Mouse (Mus musculus): ENCODE results near the gene Stx1b. TPM values are rescaled to one million over a fixed set of nuclear protein-coding genes. Genes with fewer than 3 reads are reported as not detected.

Gene Stx1b
- total RNA-seq, 2 experiments from 2014 or later, result 6.9 to 9.4 TPM

DNA sequence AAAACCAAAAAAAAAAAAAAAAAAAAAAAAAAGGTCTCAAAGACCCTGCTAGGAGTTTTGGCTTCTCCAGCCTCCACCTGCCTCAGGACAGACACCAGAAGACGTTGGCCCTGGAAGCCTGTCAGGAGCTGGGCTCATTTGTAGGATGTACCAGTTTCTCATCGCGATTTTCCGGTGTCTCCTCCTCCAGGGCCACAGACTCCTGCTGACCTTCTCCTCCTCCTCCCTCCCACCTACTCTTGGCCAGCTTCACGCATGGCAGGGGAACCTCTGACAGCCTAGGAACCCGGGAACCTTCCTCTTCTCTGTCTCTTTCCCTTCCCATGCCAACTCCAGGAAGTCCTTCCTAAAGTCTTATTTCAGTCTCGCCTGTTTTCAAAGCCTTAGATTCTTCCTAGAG, 7.3 kb downstream of the Stx1b start:
- no peak for DNase-seq

DNA sequence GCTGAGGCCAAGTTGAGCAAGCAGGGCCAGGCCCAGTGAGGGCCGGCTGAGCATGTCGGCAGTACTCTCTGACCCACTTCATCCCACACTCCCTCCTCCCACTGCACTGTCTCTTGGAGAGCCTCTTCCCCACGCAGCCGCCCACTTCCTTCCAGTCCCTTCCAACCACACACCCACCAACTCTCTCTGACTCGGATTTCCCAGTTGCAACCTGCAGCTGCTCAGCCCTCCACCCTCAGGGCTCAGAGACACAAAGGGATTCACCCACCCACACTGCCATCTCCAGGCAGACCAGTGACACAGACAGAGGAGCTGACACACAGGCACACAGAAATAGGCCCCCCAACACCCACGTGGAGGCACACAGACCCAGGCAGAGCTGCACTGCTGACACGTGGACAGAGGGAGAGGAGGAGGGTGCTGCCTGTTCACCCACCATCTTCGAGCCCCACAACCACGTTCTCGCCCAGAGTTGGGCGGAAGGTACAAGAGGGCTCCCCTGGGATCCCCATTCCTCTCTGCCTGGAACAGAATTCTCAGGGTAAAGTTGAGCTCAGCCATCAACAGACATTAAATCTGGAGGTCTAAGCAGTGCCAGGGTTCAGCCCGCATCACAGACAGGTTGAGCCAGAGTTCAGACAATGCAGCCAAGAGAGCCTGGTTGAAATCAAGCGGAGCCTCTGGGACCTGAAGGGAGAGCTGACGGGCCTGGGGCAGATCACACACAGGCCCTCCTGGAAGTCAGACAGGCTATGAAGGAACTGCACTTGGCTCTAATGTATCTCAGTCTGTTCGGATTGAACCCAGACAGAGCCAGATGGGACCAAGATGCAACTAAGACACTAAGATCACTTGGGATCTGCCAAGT, 8.2 kb downstream of the Stx1b start:
- peak; percentile 67 for DNase-seq

DNA sequence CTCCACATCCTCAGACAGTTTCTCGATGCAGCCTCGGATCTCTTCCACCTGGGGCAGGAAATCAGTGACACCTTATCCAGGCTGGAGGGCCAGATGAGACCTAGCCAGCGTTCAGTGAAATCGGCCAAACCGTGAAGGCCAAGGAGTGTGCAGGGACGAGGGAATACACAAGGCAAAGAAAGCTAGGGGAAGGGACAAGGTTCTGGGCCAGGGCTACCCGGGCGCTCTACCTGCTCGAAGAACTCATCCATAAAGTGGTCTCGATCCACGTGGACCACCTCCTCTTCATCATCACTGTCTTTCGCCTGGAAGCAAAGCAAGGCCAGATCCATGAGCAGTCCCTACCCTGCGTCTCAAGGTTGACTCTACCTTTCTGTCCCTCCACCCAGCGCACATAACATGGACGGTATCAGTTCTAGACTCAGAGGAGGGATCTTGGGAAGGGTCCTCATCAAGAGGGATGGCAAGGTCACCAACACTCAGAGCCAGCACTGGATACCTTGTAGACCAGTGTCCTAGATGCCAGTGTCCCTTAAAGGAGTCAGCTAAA, 9.2 kb downstream of the Stx1b start:
- DNase-seq, result no peak

DNA sequence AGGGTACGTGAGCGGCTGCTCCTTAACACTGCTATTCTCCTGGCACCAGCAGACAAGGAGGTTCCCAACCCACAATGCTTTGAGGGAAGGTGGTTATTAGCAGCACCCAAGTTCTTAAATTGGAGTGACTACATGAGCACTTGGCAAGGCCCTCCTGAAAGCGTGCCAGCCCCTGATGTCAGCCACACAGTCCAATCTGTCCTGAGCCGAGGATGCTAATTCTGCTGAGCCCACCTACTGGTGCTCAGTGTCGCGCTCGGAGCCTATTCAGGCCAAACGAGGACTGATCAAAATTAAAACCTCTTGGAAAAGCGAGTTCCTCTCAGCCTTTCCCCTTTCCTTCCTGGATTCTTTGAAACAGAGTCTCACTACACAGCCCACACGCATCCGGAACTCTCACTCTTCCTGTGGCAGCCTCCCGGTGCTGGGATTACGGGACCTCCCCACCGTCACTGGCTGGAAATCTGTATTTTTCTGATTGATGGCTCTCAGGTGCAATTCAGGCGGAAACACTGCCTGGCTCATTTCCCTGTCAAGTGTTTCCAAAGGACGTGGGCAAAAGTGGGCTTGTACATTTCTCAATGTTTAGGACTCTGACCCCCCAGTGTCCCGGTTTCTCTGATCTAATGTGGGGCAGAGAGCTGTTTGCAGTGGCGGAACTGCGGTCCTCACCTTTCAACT, 10.0 kb downstream of the Stx1b start:
- peak; percentile 84 for DNase-seq

DNA sequence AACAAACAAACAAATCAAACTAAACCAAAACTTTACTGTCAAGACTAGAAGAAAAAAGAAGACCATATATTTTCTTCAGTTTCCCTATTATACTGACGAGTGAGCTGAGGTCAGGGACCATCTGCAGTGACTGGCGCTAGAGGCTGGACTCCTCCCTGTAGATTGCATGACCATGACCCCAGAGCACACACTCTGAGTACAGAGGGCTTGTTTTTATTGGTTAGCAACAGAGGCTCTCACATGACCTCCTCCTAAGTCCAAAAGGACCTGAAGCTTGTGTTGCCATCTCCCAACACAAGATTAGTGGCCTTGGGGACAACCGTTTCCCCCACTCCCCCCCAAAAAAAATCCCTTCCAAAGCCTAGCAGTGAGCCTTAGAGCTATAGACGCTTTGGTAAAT, 10.5 kb downstream of the Stx1b start:
- peak; percentile 57 for DNase-seq

DNA sequence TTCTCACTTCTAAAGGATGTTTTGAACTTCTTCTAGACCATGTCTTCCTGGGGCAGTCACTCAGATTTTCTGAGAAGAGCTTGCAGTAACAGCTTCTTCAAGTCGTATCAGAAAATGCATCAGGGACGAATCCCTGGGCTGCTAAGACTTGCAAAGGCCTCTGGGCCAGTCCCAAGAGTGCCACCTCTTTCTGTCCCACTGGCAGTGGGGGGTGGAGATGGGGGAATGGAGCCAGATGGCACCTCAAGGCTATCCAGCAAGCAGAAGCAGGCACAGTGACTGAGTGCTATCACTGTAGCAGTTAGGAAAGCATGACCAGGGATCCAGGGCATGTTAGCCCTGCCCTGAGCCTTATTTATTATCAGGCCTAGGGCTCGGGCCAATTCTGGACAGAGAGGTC, 12.1 kb downstream of the Stx1b start:
- peak; percentile 82 for DNase-seq

DNA sequence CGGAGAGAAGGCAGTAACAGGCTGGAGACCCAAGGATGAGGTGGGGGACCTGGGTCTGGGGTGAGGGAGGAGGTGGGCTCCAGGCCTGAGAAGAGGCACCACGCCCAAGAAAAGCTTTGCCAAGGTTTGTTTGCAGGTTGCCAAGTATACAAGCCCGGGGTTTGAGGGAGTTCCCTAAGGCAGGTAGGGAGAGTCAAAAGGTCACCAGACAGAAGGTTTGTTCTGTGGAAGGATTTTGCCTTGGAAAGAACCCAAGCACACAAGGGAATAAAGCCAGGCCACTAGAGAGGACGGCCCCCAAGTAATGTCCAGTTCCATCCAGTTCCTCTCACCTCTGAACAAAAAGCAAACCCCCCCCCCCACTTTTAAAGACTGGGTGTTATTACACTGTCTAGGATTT, 13.1 kb downstream of the Stx1b start:
- no peak for DNase-seq

DNA sequence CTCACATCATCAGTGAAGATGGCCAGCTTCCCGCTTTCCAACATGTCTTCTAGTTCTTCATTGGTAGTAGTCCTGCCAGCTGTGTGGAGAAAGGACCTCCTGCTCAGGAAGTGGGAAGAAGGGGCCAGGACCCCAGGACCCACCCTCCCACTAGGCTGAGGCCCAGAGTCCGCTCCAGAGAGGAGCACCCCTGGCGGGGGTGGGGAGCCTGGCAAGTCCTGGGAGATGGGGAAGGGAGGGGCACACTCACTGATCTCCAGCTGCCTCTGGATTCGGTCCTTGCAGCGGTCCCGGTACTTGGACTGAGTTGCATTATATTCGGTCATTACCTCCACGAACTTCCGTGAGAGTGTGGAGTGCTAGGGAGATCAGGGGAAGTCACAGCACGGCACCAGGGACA, 13.7 kb downstream of the Stx1b start:
- DNase-seq, result no peak

DNA sequence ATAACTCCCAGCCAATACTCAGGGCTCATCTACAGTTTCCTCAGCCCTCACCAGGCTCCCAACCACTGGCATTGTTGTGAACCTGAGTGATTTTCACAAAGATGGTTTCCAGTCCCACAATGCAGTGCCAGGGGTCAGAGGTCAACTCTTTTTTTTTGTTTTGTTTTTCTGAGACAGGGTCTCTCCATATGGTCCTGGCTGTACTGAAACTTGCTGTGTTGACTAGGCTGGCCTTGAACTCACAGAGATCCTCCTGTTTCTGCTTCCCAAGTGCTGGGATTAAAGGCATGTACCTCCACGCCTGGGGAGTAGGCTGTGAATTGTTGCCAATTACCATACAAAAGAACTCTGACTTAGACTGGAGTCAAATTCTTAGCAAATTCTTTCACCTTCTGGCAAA, 14.5 kb downstream of the Stx1b start:
- DNase-seq, result no peak

DNA sequence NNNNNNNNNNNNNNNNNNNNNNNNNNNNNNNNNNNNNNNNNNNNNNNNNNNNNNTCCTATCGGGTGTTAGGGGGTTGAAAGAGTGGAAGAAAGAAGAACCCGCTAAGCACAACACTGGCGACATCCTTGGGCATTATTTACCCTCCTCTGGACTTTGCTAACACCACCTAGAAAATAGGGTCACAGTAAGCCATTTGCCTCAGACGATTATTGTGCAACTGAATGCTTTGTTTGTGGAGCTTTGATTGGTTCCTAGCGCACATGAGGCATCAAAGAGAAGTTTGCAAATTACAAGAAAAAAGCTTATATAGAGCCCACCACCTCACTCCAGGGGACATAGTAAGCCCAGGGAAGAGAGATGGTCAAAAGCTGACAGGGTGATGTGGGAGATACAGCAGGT, 15.5 kb downstream of the Stx1b start:
- DNase-seq, result no peak

DNA sequence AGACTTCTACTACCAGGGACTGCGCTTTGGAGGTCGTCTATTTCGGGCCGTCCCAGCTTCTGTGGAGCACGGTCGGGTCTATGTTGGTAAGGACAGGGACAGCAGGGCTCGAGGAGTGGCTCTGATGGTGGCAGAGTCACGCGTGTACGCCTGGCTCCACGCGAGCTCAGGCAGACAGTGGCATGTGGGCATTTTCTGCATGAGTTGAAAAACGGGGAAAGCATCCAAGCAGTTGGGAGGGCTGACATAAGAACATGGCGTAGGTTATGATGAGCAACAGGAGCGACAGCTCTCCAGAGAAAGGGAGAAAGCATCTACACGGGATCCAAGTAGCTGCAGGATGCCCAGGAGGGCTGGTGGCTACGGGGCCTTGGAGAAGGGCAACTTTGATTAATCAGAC, 22.0 kb downstream of the Stx1b start:
- no peak for DNase-seq

DNA sequence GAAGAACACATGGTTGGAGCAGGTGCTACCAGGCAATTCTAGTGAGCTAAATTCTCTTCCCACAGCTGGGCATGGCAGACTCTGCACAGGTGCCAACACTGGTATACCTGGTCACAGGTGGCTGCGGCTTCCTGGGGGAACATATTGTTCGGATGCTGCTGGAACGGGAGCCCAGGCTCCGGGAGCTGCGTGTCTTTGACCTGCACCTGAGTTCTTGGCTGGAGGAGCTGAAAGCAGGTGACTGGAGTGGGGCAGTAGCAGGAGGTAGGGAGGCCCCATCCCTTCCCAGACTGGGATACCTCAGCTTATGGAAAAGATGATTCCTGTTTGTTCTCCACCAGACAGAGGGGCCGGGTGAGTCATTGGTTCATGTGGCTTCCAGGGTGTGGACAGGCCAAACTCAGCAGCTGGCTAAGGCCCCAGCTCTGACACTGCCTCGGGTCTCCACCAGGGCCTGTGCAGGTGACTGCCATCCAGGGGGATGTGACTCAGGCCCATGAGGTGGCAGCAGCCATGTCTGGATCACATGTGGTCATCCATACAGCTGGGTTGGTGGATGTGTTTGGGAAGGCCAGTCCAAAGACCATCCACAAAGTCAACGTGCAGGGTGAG, 23.2 kb downstream of the Stx1b start:
- DNase-seq, result peak; percentile 45

DNA sequence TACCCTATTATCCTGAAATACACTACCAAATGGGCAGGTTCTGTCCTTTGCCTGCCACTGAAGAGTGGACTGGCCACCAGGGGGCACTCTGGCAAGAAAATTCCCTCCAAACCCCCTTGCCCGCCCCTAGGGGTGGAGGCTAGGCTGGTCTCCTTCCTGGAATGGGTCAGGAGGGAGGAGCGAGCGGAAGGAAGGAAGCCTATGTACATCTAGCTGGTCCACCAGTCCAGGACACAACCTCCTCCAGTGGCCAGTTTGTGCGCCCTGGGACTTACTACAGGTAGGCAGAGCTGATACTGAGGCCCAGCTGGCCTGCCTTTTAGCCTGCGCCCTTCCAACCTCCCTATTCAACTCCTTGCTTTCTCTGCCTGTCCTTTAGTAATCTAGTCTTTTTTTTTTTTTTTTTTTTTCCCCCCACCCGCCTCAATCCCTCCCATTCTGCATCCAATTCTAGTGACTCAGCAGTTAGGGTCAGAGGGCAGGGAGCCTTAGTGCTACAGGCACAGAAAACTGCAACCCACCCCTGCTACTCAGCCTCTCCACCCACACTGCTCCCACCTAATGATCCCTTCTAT, 23.8 kb downstream of the Stx1b start, which contains the start of gene Hsd3b7:
Hsd3b7 (plus strand) TSS at position 170 of the 575 bp plus-strand sequence.
- DNase-seq, result peak; percentile 98

DNA sequence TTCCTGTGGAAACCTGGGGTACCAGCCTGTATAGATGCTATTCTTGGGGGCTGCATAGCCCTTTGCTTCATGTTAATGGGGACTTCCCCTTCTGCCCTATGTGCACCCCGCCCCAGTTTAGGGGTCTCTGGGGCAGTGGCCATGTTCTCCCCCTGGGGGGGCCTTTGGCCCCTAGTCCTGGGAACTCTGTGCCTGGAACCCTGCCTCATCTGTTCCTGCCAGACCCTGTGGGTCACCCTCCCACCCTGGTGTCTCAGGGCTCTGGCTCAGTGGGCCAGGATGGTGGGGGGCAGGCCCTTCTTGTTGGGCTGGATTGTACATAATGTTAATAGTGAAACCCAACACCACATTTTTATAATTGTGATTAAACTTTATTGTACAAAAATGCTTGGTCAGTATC, 24.6 kb downstream of the Stx1b start:
- no peak for DNase-seq

DNA sequence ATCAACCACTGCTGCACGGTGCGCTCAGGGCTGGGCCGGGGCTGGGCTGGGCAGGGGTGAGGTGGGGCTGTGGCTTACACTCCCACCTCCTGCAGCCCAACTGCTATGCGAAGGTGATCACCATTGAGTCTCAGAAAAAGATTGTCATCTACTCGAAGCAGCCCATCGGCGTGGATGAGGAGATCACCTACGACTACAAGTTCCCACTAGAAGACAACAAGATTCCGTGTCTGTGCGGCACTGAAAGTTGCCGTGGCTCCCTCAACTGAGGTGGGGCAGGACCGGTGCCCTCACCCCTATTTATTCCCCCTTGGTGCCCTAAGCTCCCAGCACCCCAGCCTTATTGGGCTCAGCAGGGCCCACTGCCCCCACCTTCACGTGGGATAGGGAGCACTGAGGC, 25.1 kb downstream of the Stx1b start:
- DNase-seq, result no peak

DNA sequence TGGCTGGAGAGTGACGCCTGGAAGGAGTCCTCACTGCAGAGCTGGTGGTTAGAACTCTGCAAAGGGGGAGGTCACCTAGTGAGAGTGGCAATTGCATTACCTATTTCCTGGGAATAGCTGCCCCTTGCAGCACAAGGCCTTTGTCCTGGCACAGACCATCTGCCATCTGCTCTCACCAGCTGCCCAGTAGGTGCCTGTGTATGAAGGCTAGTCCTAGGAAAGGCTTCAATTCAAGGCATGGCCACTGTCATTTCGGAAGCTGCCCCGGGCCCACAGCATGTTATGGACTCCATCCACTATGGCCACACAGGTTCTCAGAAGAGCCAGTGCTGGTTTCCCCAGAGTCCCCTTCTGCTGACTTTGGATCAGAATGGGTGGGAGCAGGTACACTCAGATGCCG, 25.8 kb downstream of the Stx1b start:
- DNase-seq, result no peak

DNA sequence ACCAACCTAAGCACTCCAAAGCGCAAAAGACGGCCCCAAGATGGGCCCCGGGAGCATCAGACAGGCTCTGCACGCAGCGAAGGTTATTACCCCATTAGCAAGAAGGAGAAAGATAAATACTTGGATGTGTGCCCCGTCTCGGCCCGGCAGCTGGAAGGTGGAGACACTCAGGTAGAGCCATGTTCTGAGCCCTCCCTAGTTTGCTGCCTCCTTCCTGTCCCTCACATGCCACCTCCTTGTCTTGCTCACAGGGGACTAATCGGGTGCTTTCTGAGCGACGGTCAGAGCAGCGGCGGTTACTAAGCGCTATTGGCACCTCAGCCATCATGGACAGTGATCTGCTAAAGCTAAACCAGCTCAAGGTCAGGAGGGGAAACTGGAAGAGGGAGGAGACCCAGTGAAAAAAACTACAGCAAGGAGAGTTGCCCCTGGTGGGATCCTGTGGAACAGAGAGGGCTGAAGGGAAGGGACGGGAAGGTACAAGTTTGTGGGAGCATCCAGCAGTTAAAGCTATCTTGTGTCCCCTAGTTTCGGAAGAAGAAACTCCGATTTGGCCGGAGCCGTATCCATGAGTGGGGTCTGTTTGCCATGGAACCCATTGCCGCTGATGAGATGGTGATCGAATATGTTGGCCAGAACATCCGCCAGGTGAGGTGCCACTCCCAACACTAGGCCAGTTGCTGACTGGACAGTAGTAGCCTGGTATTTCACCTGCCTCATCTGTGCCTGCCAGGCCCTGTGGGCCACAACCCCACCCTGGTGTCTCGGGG, 27.1 kb downstream of the Stx1b start:
- no peak for DNase-seq

DNA sequence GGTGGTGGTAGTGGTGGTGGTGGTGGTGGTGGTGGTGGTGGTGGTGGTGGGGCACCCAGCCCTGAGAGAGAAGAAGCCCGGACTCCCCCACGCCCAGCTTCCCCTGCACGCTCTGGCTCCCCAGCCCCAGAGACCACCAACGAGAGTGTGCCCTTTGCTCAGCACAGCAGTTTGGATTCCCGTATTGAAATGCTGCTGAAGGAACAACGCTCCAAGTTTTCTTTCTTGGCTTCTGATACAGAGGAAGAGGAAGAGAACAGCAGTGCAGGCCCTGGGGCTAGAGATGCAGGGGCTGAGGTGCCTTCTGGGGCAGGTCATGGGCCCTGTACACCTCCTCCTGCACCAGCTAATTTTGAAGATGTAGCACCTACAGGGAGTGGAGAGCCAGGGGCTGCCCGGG, 39.0 kb downstream of the Stx1b start, which contains the start of gene Gm49388:
Gm49388 (plus strand) TSS at position 301 of the 400 bp plus-strand sequence.
- no peak for DNase-seq

DNA sequence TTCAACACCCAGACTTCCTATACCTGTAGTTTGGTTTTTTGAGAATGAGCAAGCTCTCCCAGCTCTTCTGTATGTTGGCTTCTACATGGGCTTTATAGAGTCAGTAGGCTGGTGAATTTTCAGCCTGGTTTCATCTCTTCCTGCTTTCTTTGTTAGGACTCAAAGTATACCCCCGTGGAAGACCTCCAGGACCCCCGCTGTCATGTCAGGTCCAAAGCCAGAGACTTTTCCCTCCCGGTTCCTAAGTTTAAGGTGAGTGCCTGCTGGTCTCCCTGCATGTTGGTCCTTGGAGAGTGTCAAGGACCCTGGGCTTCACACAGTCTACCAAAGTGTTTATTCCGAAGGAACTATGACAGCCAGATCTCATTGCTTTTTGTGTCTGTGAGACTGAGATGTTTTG, 46.0 kb downstream of the Stx1b start:
- no peak for DNase-seq

DNA sequence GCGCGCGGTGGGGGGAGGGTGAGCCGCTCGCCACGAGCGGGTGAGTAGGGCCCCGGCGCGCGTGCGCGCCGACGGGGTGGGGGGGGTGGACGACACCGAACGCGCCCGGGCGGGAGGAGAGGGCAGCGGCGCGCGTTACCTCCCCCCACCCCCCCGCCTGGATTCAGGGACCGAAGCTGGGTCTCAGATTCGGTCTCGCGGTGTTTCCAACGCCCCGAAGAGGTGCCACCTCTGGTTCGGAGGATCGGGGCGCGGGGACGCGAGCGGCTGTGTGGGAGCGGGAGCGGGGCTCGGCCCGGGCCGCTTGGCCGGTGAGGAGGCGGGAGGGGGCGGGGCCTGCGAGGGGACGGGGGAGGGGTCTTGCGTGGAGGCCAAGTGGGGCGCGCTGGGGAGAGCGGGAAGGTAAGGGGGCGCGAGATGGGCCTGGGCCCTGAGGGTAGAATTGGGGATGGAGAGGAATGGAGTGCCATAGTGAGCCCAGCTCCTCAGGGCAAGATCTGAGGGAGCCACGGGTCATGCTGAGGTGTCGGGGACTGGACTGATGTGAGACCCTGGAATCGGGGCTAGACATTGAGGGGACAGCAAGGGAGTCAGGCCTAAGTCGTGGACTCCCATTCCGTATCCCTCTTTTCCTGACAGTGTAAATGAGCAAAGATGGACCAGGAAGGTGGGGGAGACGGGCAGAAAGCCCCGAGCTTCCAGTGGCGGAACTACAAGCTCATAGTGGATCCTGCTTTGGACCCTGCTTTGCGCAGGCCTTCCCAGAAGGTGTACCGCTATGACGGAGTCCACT, 46.7 kb downstream of the Stx1b start:
- peak; percentile 81 for DNase-seq

Measured in adrenal gland, postnatal 10 days (tissue).